Mouse (Mus musculus) adrenal gland, adult 18-20 months (tissue): ENCODE measurements around the gene Fbxl17. TPM values are rescaled to one million over a fixed set of nuclear protein-coding genes. Genes with fewer than 3 reads are reported as not detected.

ENCODE experiments used
- DNase-seq, 2 experiments: peaks; one replicate each; pipeline ENCODE4 v3.0.0; 2021 to 2022; ENCODE audit warnings: low spot score in 2 of 2
- total RNA-seq, 2 experiments: library from RNA; stranded (reverse); gene quantifications; 1 replicate in 1 of 2; 2 replicates in 1 of 2; pipeline ENCODE4 v1.2.3; 2021

The Fbxl17 gene
- total RNA-seq, 2 experiments from 2014 or later = 30.0 to 31.2 TPM

GRCm38 (mm10) chr17:63070161-63070761, 429.6 kb downstream of the Fbxl17 start:
- DNase-seq = no peak

- DNase-seq = no peak
Observed at GRCm38 (mm10) chr17:63062785-63063184, 437.0 kb downstream of the Fbxl17 start.

GRCm38 (mm10) chr17:63061786-63062185, 438.0 kb downstream of the Fbxl17 start:
- DNase-seq = no peak

GRCm38 (mm10) chr17:63060814-63061213, 439.0 kb downstream of the Fbxl17 start:
- no peak for DNase-seq

GRCm38 (mm10) chr17:63057740-63058388, 442.0 kb downstream of the Fbxl17 start:
- DNase-seq = no peak

GRCm38 (mm10) chr17:63056976-63057375, 442.8 kb downstream of the Fbxl17 start:
- DNase-seq = no peak

GRCm38 (mm10) chr17:63053311-63053710, 446.5 kb downstream of the Fbxl17 start:
- no peak for DNase-seq

- DNase-seq = peak in 1 of 2 experiments; percentile 24
Observed at GRCm38 (mm10) chr17:63046401-63046800, 453.4 kb downstream of the Fbxl17 start.

- DNase-seq = no peak
Observed at GRCm38 (mm10) chr17:63045297-63045696, 454.5 kb downstream of the Fbxl17 start.

GRCm38 (mm10) chr17:63043046-63043675, 456.7 kb downstream of the Fbxl17 start:
- DNase-seq = no peak

GRCm38 (mm10) chr17:63037562-63037961, 462.3 kb downstream of the Fbxl17 start:
- no peak for DNase-seq

- DNase-seq = no peak
Observed at GRCm38 (mm10) chr17:63033141-63033540, 466.7 kb downstream of the Fbxl17 start.

GRCm38 (mm10) chr17:63029105-63029504, 470.7 kb downstream of the Fbxl17 start:
- no peak for DNase-seq

- no peak for DNase-seq
Observed at GRCm38 (mm10) chr17:63025238-63025637, 474.6 kb downstream of the Fbxl17 start.

GRCm38 (mm10) chr17:63017605-63018167, 482.1 kb downstream of the Fbxl17 start:
- no peak for DNase-seq

GRCm38 (mm10) chr17:63012571-63012923, 487.3 kb downstream of the Fbxl17 start:
- no peak for DNase-seq

GRCm38 (mm10) chr17:63011893-63012570, 487.8 kb downstream of the Fbxl17 start:
- no peak for DNase-seq

GRCm38 (mm10) chr17:63010830-63011229, 489.0 kb downstream of the Fbxl17 start:
- no peak for DNase-seq

GRCm38 (mm10) chr17:63008788-63009187, 491.0 kb downstream of the Fbxl17 start:
- DNase-seq = no peak

- DNase-seq = no peak
Observed at GRCm38 (mm10) chr17:63008277-63008676, 491.5 kb downstream of the Fbxl17 start.

- no peak for DNase-seq
Observed at GRCm38 (mm10) chr17:63007876-63008275, 491.9 kb downstream of the Fbxl17 start.
